Mouse (Mus musculus) liver, embryonic 14.5 days (tissue): ENCODE measurements at regions not wholly inside any gene's neighbourhood (a gene's known extent, or its start where the extent isn't known, plus 50 kb on each side); places are given as distances from the start of the nearest gene placed in this dataset.

Experiments used
- ATAC-seq: fragments of 200-750 bp; cut with Nextera tagmentation; 2 replicates; pipeline ENCODE4 v1.8.0; 2017; ENCODE audit warnings: moderate number of reproducible peaks, mild to moderate bottlenecking, moderate library complexity; ENCODE audit not compliant: insufficient read depth
- DNase-seq, 3 experiments: peaks; one replicate each; pipeline ENCODE4 v3.0.0-alpha.2; 2012 to 2013; ENCODE audit warnings: low read depth in 3 of 3, low spot score in 3 of 3
- H3K27ac ChIP-seq: fragments of 300-500 bp; sonication (generic); 2 replicates; pipeline ENCODE4 v1.5.1; 2014; ENCODE audit warnings: moderate library complexity, mild to moderate bottlenecking, control low read depth, inconsistent platforms
- H3K27me3 ChIP-seq: fragments of 300-500 bp; sonication (generic); 2 replicates; pipeline ENCODE4 v1.6.1; 2014; ENCODE audit warnings: mild to moderate bottlenecking, low read length, moderate library complexity; ENCODE audit not compliant: control insufficient read depth, insufficient read depth
- H3K36me3 ChIP-seq: fragments of 300-500 bp; sonication (generic); replicated peaks from 2 replicates; pipeline ENCODE4 v1.6.1; 2014; ENCODE audit warnings: low read depth; ENCODE audit not compliant: control insufficient read depth, insufficient read depth
- H3K4me1 ChIP-seq, 2 experiments: fragments of 200-500 bp in 1 of 2; fragments of 300-500 bp in 1 of 2; sonication (generic) in 1 of 2; replicated peaks; 2 replicates each; pipeline ENCODE4 v1.6.1; 2012 to 2014; ENCODE audit warnings: antibody characterized with exemption in 1 of 2, inconsistent platforms in 1 of 2, low read length in 1 of 2; ENCODE audit not compliant: control insufficient read depth in 2 of 2, insufficient read depth in 2 of 2
- H3K4me2 ChIP-seq: fragments of 300-500 bp; sonication (generic); 2 replicates; pipeline ENCODE4 v1.6.1; 2014; ENCODE audit warnings: low read depth, mild to moderate bottlenecking, control low read depth, moderate library complexity
- H3K4me3 ChIP-seq, 2 experiments: fragments of 200-500 bp in 1 of 2; fragments of 300-500 bp in 1 of 2; sonication (generic) in 1 of 2; 2 replicates each; pipeline ENCODE4 v1.5.1; 2012 to 2014; ENCODE audit warnings: low read depth in 2 of 2, low read length in 2 of 2, mild to moderate bottlenecking in 2 of 2, control low read depth in 1 of 2, inconsistent platforms in 1 of 2, moderate library complexity in 1 of 2; ENCODE audit not compliant: insufficient read depth in 1 of 2
- H3K9ac ChIP-seq: fragments of 300-500 bp; sonication (generic); replicated peaks from 2 replicates; pipeline ENCODE4 v1.6.1; 2014; ENCODE audit warnings: mild to moderate bottlenecking, control low read depth, moderate library complexity
- H3K9me3 ChIP-seq: fragments of 300-500 bp; sonication (generic); 2 replicates; pipeline ENCODE4 v1.6.1; 2016; ENCODE audit warnings: low read length, mixed read lengths; ENCODE audit not compliant: control insufficient read depth
- CTCF ChIP-seq: IDR thresholded peaks from 2 replicates; pipeline ENCODE4 v1.5.1; 2016; ENCODE audit warnings: antibody characterized with exemption, low read depth, control low read depth
- EP300 ChIP-seq: IDR thresholded peaks from 2 replicates; pipeline ENCODE4 v1.6.1; 2016; ENCODE audit warnings: antibody characterized with exemption, low read depth
- WGBS: fragments of 180-500 bp; shearing (Covaris S2); extraction: QIAGEN DNeasy Blood & Tissue Kit; methylation state at CpG from one replicate; pipeline ENCODE4 v1.1.7; 2014; ENCODE audit not compliant: insufficient replicate concordance; 5-methylcytosine and 5-hydroxymethylcytosine counted together

DNA sequence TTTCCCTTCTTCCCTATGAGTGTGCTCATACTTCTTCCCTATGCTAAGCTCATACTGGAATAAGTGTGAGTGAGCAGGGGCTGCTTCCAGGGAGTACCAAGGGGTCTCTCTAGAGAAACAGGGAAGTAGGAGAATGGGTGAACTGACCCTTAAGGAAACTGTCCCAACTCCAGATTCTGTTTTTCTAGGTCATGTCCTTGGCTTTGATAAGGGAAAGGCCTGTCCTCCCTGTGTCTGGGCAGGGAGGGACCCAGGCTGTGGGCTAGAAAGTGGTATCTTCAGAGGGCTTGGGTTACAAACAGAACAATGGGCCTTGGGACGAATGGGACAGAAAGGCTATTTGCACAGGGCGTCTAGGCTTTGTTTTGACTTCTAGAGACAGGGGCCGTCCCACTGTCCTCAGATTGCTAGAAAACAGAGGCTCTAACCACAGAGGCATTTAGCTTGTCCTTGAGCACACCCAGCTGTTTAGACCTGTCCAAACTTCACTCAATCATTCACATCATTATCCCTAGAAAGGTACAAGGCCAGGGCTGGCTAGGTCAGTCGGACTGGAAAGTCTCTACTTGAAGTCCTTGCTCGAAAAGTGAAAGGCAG lies 82.0 kb upstream of the Parp11 start:
- no peaks in the 10 kb centered on the region for H3K27me3 ChIP-seq
- DNase-seq: no peak
- WGBS: 49% methylated on average over 5 of the region's 5 CpGs

GRCm38 (mm10) chr6:127365246-127365645 lies 81.4 kb upstream of the Parp11 start:
- Histone ChIP-seq H3K4me2 (no peak overlapping the region), H3K9me3 (no peaks in the 10 kb centered on the region), H3K4me1 (no peaks in the 10 kb centered on the region; a peak in 1 of 4 replicates), H3K9ac (no peak overlapping the region), H3K4me3 (no peak overlapping the region), H3K36me3 (no peaks in the 10 kb centered on the region), H3K27ac (no peak overlapping the region), H3K27me3 (no peaks in the 10 kb centered on the region)
- ATAC-seq: no peak
- TF ChIP-seq CTCF (no peak), EP300 (no peak)
- WGBS: 41% methylated on average over 7 of the region's 7 CpGs
- DNase-seq: no peak

More for the DNA sequence above, 82.0 kb upstream of the Parp11 start:
- ATAC-seq: no peak
- H3K4me2 ChIP-seq: no peak overlapping the region
- H3K9ac ChIP-seq: no peak overlapping the region
- no peaks in the 10 kb centered on the region for H3K36me3 ChIP-seq
- no peak overlapping the region for H3K4me3 ChIP-seq
- no peak overlapping the region for H3K27ac ChIP-seq
- no peaks in the 10 kb centered on the region for H3K9me3 ChIP-seq
- no peaks in the 10 kb centered on the region; a peak in 1 of 4 replicates for H3K4me1 ChIP-seq
- TF ChIP-seq CTCF (no peak), EP300 (no peak)

GRCm38 (mm10) chr6:127365651-127366050 lies 81.0 kb upstream of the Parp11 start:
- ATAC-seq: no peak
- Histone ChIP-seq H3K9me3 (no peaks in the 10 kb centered on the region), H3K4me3 (no peak overlapping the region), H3K27me3 (no peaks in the 10 kb centered on the region), H3K27ac (no peak overlapping the region), H3K36me3 (no peaks in the 10 kb centered on the region), H3K4me2 (no peak overlapping the region), H3K4me1 (no peaks in the 10 kb centered on the region; a peak in 1 of 4 replicates), H3K9ac (no peak overlapping the region)
- DNase-seq: no peak
- TF ChIP-seq EP300 (no peak), CTCF (no peak)
- 41% methylated on average over 2 of the region's 2 CpGs for WGBS

- ATAC-seq (no peak), DNase-seq (no peak)
- Histone ChIP-seq H3K27me3 (no peaks in the 10 kb centered on the region), H3K4me2 (no peak overlapping the region), H3K4me1 (peaks cover 0 to under 1% of the 10 kb centered on the region in 2 experiments; a peak in 1 of 4 replicates), H3K4me3 (no peak overlapping the region), H3K9me3 (no peaks in the 10 kb centered on the region), H3K9ac (no peak overlapping the region), H3K27ac (no peak overlapping the region), H3K36me3 (no peaks in the 10 kb centered on the region)
- no peak for TF ChIP-seq EP300
- TF ChIP-seq CTCF: no peak
- WGBS: 66% methylated on average over 5 of the region's 5 CpGs
These were observed 73.6 kb upstream of the Parp11 start for GRCm38 (mm10) chr6:127373052-127373451.

DNA sequence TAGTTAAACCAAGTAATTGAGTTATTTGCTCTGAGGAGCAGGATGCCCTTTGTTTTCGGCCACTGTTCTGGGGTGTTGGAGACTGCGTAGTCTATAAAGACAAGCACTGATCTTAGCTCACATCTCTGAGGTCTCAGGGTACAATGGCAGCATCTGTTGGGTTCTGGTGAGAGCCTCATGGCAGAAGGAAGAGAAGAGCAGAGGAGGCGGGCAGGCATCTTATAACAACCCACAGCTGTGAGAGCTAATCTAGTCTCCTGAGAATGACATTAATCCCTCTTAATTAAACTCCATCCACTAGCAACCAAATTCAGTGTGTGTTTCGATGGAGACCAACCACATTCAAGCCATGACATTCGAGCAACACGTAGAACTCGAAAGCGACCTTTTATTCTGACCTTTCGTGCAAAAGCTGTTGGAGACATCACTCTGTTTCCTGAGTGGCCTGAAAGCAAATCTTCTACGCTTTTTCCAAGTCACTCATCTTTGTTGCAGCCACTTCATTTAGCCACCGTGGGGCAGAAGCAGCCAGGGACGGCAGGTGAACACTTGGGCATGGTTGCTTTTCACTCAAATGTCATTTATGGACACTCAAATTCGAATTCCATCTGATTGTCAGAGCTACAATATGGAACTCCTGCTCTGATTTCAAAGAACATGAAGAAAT lies 72.7 kb upstream of the Parp11 start:
- no peak overlapping the region for H3K27ac ChIP-seq
- ATAC-seq (no peak), DNase-seq (no peak)
- H3K27me3 ChIP-seq: no peaks in the 10 kb centered on the region
- no peak overlapping the region for H3K4me3 ChIP-seq
- H3K9ac ChIP-seq: no peak overlapping the region
- TF ChIP-seq CTCF: peak; percentile 40; the same call in 1 of the 2 replicates
- TF ChIP-seq EP300: no peak
- H3K9me3 ChIP-seq: no peaks in the 10 kb centered on the region
- no peak overlapping the region for H3K4me2 ChIP-seq
- no peaks in the 10 kb centered on the region for H3K36me3 ChIP-seq
- H3K4me1 ChIP-seq: peaks cover 0 to 6% of the 10 kb centered on the region in 2 experiments; a peak in 3 of 4 replicates
- WGBS: 67% methylated on average over 13 of the region's 13 CpGs
